Mouse (Mus musculus) bone marrow, adult 2 months (tissue): Measurements from ENCODE around the gene Fth1.

Source experiments
- CTCF ChIP-seq: fragments of 200-500 bp; IDR thresholded peaks from 2 replicates; pipeline ENCODE4 v1.5.1; 2011; ENCODE audit warnings: low read length, control low read depth; ENCODE audit not compliant: control insufficient read depth, insufficient read depth
- POLR2A ChIP-seq: fragments of 200-500 bp; IDR thresholded peaks from 2 replicates; pipeline ENCODE4 v1.6.1; 2011; ENCODE audit warnings: low read depth, mild to moderate bottlenecking, control low read depth, low read length, borderline replicate concordance; ENCODE audit not compliant: control insufficient read depth

- TF ChIP-seq POLR2A (no peak), CTCF (no peak)
Observed at GRCm38 (mm10) chr19:9997204-9998062, 17.0 kb downstream of the Fth1 start.
